Mouse (Mus musculus): ENCODE data around the gene Ddx31.

The Ddx31 gene

DNA sequence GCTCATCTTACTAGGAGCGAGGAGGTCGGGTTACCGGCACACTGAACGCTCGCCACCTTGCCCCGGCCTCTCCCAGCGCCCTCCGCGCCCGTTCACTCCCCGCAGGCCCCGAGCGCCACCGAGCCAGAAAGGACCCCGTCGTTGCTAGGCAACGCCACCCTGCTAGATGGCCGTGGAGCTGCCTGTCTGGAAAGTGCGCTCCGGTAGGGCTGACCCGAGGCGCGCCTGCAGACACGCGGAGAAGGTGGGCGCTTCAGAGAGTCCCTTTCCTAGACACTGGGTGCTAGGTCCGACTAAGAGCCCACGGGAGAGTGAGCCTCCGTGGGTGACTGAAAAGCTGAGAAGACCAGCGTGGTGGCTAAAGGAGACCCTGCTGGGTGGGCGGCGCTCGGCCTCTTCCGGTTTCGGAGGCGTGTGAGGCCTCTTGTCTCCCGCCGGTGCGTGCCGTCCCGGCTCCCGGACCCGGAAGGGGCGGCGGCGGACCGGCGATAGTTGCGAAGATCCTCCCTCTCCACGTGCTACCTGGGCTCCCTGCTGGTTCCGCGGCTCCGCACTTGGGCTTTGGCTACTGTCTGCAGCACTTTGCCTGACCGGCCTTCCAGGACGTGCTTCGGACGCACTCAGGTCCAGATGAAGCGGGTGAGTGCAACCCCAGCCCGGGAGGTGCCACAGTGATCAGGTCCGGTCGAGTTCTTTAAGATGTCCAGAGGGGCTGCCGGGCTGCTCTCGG lies at the start of gene Ddx31, which contains the start of gene Gtf3c4:
TSS of gene Ddx31 (plus strand) at position 185 of the 730 bp plus-strand sequence.
TSS of gene Gtf3c4 (minus strand) at position 139 of the 730 bp plus-strand sequence.
- DNase-seq (ENCODE audit: low spot score): peak; percentile 86

DNA sequence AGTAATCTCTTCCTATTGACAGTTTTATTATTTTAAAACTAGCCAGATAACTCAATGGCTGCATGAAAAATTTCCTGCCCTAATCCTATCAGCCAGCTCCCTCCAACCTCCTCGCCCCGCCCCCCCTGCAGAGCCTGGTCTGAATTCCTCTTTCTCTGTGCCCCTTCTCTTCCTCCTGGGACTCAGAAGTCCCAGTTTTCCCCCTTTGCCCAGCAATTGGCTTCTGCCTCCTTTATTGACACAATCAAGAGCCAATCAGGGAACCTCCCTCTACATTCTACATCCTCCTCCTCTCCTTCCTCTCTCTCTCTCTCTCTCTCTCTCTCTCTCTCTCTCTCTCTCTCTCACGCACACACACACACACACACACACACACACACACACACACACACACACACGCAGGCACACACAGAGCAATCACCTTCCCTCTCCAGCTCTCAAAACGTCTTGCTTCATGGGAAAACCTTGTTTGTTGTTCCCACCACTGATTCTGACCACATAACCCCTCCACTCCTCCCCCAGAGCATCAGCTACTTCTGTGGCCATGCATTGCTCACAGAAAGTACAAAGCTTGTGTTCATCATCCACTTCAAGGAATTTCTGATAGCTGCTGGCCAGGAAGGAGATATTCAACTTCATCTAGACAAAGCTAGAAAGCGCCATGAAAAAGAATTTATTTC lies 47.1 kb upstream of the Ddx31 start:
- peak; percentile 39 for DNase-seq (ENCODE audit: low spot score)

DNA sequence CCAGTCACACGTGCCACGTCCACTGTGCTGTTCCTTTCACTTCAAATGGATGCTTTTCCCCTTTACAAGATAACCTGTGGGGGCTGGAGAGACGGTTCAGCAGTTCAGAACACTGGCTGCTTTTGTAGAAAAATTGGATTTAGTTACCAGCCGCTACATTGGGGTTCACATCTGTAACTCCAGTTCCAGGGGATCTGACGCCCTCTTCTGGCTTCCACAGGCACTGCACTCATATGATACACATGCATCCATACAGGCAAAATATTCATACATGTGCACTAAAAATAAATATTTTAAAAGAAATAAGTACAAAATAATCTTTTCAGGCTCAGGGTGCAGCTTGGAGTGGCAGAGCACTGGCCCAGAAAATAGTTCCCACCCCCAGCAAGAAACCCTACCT lies 45.6 kb upstream of the Ddx31 start:
- DNase-seq (ENCODE audit: low spot score): no peak

DNA sequence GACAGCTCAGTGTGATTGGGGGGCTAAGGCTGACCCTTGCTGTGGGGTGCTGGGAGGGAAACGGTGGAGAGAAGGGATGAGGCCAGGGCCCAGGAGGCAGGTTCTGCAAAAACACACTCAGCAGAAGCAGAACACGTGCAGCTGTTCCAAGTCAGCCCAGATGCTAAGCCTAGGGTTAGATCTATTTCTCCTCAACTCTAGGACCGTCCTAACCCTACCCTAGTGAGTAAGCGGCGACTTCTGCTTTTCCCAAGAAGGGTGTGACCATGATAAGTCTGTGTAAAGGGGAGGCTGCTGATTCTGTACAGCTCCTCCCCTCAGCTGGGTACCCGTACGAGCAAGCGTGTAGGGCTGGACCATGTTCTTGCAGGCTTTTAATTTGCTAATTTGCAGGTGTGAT lies 43.9 kb upstream of the Ddx31 start:
- no peak for DNase-seq (ENCODE audit: low spot score)

DNA sequence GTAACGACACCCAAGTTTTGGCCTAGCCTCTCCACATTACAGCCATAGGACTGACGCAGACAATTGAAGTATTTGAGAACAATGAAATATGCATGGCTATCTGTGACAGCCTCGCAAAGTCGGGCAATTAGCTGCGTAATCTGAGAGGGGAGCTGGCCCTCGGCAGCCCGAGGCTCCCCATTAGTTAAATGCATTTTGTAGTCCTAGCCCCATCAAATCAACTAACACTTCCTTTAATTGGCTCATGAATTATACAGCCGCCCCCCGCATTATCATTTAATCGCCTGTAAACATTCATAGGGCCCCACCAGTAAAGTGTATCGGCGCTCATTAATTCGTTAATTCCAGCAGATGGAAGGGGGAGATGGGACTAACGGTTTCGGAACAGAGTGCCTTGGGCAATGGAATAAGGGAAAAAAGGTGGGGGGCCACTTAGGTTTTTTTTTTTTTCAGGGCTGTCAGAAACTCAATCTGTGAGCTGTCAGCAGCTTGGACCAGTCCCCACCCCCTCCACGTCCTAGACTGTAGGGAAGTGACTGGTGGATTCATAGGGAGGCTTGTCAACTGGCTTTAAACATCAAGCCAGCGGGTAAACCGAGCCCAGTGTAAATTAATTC lies 42.6 kb upstream of the Ddx31 start:
- DNase-seq (ENCODE audit: low spot score): no peak

DNA sequence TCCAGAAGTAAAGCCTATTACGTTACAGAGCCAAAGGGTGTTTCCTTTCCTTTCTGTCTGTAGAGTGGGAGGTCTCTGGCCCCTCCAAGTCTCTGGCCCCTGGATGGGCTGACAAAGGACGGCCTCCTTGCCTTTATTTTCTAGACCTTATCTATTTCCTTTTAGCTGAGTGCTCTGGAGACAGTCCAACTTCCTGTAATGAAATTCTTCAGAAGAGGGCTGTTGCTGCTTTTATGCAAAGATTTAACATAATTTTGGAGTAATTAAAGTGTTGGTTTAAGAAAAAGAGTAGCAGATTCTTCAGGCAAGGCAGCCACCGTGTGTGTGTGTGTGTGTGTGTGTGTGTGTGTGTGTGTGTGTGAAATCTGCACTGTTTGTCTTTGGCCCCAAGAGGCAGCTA lies 41.8 kb upstream of the Ddx31 start:
- no peak for DNase-seq (ENCODE audit: low spot score)

DNA sequence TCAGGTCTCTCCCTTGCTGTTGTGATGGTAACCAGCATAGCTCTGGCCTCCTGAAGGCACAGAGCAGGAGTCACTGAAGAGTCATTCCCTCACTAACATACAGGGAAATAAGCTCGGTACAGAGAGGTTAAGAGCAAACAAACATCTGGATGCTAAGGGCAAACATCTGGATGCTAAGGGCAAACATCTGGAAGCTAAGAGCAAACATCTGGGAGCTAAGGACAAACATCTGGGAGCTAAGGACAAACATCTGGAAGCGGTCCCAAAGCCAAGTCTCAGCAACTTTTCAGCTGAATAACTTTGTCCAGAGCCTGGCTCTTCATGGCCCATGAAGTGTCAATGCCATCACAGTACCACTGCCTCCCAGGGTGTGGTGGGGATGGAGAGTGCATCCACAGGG lies 40.6 kb upstream of the Ddx31 start:
- DNase-seq (ENCODE audit: low spot score): no peak

DNA sequence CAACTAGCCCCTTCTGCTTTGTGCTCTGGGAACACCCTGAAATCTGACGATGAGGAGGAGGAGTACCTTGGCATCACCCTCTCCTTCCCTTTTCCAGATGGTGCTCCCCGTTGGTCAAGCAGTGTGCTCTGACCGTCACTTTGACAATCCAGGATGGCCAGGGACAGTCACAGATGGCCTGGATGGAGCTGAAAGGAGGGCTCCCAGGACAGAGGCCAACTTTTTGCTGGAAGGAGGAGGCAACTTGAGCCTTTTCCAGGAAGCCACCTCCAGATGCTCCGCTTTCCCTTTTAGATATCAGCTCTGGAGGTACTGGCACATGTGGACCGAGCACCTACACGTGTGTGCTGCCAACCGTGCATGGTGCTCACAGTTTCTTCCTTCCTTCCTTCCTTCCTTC lies 36.8 kb upstream of the Ddx31 start:
- no peak for DNase-seq (ENCODE audit: low spot score)

DNA sequence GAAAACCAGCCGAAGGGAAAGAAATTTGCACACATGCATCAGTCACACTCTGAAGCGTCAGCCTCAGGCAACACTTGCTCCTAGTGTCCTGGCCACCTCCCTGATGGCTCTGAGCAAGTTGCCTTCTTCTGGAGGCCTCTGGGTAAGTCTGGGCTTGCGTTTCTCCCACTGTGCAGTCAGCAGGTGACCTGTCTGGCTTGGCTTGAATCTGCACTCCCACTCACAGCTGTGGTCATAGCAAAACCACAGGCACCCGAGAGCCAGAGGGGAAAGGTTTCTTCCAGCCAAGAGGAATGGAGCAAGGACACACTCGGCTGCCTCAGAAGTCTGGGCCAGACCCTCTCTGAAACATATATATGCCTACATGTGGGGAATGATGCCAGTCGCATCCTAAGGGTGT lies 31.4 kb upstream of the Ddx31 start:
- DNase-seq (ENCODE audit: low spot score): no peak

DNA sequence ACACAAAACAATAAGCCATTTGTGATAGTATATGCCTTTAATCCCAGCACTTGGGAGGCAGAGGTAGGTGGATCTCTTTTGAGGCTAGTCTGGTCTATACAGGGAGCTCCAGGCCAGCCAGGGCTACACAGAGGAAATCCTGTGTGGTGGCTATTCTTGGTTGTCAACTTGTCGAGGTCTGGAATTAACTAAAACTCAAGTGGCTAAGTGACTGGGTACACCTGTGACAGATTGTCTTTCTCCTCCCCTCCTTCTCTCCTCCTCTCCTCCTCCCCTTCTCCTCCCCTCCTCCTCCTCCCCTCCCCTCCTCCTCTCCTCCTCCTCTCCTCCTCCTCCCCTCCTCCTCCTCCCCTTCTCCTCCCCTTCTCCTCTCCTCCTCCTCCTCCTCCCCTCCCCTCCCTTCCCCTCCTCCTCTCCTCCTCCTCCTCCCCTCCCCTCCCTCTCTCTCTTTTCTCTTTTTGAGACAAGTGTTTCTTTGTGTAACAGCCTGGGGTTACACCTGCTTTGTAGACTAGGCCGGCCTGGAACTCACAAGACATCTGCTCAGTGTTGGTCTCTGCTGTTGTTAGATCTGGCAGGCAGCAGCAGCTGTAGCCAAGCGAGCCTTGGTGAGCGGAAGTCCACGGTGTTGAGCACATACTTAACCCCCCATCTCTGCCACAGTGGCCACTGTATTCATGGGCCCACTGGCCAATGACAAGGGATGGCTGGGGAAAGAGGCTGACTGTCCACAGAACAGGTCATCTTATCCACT lies 29.8 kb upstream of the Ddx31 start:
- no peak for DNase-seq (ENCODE audit: low spot score)

DNA sequence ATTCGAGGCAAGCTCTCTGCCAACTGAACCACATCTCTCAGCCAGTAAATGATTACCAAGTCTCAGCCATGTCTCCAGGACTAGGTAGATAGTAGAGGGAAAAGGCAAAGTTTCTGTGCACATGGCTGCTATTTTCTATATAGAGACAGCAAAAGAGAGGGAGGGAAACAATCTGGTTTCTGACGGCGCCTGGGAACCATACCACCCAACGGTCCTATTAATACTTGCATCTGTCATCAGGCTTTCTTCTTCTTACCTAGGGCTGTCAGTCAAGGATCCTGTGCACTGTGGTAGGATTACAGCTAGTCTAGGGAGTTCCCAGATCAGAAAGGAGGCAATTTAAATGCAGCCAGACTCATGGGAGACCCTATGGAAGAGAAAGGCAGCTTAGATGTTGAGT lies 21.3 kb upstream of the Ddx31 start:
- no peak for DNase-seq (ENCODE audit: low spot score)

DNA sequence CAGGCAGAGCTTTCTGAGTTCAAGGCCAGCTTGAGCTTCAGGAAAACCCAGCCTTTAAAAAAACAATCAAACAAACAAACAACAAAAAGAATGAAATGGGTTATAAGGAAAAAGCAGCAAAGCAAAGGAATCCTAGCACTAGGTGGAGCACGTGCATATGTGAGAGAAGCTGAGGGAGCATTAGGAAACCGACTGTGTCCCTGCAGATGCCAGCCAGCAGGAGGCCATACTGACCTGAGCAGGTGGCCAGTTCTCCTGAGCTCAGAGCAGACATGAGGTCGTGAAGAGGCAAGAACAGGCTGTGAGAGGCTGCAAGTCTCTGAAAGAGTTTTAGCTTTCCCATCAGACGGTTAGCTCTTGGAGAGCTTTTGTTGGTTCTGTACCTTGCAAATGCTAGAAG lies 10.9 kb upstream of the Ddx31 start:
- DNase-seq (ENCODE audit: low spot score): no peak

DNA sequence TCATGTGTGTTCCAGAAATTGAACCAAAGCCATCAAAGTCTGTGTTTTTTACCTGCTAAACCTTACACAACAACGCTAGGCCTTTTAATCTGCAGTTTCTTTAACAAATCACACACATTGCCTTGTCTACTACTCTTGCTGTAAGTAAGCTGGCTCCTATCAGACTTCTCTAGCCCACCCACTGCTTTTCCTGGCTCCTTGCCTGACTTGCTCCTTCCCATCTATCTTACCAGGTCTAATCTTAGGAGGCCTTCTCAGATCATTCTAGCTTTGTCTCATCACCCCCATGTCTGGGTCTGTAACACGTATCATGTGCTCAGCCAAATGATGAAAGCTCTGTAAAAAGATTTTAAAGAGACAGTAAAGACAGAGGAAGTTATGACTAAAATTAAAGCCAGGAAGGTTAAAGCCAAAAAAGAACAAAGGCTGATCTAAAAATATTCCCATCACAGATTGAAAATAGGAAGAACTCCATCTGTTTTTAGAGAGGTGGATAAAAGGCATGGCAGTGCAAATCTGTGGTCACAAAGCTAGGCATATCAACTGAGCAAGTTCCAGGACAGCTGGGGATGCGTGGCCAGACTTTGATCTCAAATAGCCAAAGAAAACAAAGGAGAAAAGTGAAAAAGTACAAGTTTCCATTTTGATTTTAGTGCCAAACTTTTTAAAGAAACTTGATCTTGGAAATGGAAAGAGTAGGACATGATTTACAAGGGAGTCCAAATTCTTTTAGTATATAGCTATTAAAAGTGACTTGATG lies 3.8 kb upstream of the Ddx31 start:
- DNase-seq (ENCODE audit: low spot score): no peak

DNA sequence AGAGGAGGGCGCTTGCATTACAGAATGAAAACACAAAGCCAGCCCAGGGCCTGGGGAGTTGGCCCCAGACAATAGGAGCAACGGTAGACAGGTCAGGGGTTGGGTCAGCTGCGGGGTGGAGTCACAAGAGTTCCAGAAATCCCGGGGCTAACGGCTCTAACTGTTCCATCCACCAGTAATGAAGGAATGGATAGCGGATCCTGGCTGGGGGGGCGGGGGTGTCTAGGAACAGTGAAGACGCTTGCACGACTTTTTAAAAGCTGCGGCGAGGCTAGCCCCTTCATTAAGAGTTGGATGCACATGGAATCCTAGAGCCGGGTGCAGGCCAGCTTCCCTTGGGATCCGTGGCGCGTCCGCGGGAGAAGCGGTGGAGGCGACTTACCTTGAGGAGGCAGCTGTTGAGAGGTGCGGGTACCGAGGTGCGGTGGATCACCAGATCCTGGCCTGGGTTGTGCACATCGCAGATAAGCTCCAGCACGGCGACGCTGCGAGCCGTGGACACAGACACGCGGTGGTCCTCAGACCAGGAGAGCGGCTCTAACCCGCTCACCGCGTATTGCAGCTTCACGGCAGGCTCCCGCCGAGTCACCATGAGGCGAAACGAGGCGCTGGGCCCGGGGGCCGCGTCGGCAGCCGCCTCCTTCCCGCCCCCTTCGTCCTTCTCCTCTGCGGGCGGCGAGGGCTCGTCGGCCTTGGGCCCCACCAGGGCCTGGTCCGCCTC lies 545 bp upstream of the Ddx31 start:
- DNase-seq (ENCODE audit: low spot score): no peak

DNA sequence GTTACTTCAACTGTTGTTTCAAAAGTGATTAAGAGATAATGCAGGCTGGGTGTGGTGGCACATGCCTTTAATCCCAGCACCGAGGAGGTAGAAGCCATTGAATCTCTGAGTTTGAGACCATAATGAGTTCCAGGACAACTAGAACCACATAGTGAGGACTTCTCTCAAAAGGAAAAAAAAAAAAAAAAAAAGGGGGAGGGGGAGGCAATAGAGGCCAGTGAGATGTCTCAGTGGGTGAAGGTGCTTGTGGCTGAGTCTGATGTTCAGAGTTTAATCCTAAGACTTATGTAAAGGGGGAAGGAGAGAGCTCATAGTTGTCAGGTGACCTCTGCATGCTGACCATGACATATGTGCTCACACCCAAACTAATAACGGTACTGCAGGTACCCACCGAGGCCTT lies 1.8 kb downstream of the Ddx31 start:
- no peak for DNase-seq (ENCODE audit: low spot score)

DNA sequence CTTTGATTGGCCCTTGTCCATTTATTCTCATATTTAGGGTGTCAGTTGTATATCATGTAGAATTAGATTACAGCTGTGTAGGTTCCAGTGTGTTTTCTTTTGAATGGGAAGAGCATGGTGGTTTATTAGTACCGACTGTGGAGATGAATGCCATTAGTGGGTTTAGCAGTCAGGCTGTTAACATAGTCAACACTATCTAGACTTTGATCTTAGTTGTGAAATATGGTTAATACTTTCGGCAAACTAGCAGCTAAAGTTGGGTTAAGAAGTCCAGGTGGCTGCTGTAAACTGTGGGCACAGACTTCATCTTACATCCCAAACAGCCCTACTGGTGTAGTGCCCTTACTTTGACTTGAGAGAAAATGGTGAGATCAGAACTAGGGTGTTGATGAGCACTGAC lies 8.7 kb downstream of the Ddx31 start:
- no peak for DNase-seq (ENCODE audit: low spot score)

DNA sequence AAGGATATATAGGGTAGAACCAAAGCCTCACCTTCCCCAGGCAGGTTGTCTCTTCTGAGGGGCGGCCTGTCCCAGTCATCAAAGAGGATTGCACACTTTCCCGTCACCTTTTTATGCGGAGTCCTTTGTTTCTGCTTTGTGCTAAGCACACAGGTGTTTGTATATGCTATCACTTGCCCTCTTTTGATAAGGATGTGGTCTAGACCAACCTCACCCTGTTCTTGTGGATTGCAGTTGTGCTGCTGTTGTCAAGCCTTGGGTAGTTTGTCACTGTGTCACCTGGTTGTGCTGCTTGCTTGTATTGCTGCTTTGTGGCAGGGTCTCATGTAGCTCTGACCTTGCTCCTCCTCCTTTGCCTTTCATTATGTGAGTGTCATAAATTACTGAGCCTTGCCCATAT lies 12.4 kb downstream of the Ddx31 start:
- DNase-seq (ENCODE audit: low spot score): no peak

DNA sequence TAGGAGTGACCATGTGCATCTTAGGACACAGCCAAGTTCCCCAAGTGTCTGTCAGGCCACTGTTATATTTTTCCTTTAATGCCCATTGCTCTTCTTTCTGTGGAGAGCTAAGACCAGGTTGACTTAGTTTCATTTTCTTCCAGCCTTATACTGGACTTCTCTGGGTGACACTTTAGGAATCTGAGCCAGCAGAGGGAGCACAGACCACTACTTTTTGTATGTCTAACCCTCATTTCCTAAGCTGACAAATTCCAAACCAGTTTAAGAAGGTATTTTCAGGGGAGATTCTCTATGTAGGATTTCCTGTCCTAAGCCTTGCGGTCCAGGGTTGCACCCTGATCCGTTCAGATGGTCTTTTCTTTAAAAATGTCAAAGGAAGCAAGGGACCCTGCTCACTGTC lies 15.6 kb downstream of the Ddx31 start:
- DNase-seq (ENCODE audit: low spot score): no peak

DNA sequence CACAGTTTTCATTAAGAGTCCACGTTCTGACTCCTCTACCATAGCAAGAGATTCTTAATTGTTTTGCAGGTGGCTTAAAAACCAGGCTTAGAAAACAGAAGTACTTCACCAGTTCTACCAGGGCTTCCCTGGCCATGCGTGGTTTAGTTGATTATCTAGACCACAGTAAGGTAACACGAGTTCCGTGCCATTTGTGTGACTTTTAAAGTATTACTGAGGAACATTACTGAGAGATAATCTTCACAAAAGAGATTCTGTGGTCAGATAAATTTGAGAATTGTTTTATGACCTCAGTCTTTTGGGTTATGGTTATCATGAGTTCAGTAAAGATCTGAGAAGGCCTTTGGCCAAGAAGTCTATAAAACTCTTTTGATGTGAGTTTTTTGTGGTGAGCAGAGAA lies 19.1 kb downstream of the Ddx31 start:
- DNase-seq (ENCODE audit: low spot score): no peak

DNA sequence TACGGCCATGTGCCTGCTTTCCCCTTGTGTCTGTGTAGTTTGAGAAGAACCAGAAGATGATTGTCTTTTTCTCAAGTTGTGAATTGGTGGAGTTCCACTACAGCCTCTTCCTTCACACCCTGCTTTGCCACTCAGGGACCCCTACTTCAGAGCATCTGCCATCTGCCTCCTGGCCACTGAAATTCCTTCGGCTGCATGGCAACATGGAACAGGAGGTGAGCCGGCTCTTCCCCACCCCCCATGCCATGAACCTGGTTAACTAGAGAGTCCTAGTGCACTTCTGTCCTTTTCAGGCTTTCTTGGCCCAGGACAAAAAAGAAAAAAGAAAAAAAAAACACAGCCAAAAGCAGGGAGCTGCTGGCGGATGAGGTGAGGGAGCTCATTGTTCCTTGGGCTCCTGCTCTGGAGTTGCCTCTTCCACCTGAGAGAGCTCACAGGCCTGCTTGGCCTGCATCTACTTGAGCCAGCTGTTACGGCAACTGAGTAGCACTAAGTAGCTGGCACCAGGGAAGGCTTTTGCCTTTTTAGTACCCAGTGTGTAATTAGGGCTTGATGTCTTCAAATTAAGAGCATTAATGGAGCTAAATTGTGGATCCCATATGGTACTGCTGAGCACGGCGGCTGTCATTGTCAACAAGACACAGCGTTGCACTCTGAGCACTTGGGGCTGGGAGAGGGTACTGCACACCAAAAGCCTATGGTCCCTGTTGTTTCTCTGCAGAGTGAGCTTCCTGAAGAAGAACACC lies 20.6 kb downstream of the Ddx31 start:
- no peak for DNase-seq (ENCODE audit: low spot score)

DNA sequence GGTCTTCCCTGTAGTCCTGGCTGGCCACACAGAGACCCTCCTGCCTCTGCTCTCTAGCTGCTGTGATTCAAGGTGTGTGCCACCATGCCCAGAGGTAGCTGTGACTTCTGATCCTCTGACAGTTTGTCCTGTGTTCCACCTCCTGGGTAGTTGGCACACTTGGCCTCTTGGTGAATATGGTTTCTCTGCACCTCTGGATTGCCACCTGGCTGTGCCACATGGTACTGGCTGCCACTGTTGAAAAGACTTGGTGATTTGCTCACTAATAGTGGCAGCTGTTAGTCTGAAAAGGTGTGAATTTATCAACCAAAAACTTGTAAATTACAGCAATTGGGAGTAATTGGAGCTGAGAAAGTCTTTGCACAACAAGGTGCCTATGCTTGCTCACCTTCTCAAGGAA lies 23.7 kb downstream of the Ddx31 start:
- no peak for DNase-seq (ENCODE audit: low spot score)
